Mouse (Mus musculus): ENCODE results near the gene Abhd18. TPM values are rescaled to one million over a fixed set of nuclear protein-coding genes. Genes with fewer than 3 reads are reported as not detected.

The Abhd18 gene
- polyA plus RNA-seq, 1 experiment from 2014 or later, result 17.5 TPM

GRCm38 (mm10) chr3:40954792-40955191, 108.0 kb downstream of the Abhd18 start:
- no peak overlapping the region for H3K4me3 ChIP-seq
- ATAC-seq (ENCODE audit: low FRiP score), result no peak
- no peak overlapping the region for H3K9ac ChIP-seq
- WGBS, result 78% methylated on average over 1 of the region's 1 CpGs
- no peak overlapping the region for H3K27ac ChIP-seq
- H3K27me3 ChIP-seq, result peaks cover 13% of the 10 kb centered on the region
- H3K4me1 ChIP-seq (replicated peaks), result peaks cover 13% of the 10 kb centered on the region
- no peaks in the 10 kb centered on the region for H3K36me3 ChIP-seq
- H3K9me3 ChIP-seq, result no peaks in the 10 kb centered on the region
- H3K4me2 ChIP-seq, result no peak overlapping the region

GRCm38 (mm10) chr3:40958831-40959230, 112.1 kb downstream of the Abhd18 start:
- H3K4me3 ChIP-seq, result no peak overlapping the region
- H3K9ac ChIP-seq, result no peak overlapping the region
- no peak overlapping the region for H3K4me2 ChIP-seq
- no peak overlapping the region for H3K27ac ChIP-seq
- H3K9me3 ChIP-seq, result no peaks in the 10 kb centered on the region
- no peaks in the 10 kb centered on the region for H3K36me3 ChIP-seq
- H3K27me3 ChIP-seq, result no peaks in the 10 kb centered on the region
- ATAC-seq (ENCODE audit: low FRiP score), result no peak
- H3K4me1 ChIP-seq (replicated peaks), result no peaks in the 10 kb centered on the region

- Histone ChIP-seq H3K4me3 (no peak overlapping the region), H3K9ac (no peak overlapping the region), H3K4me2 (no peak overlapping the region), H3K27me3 (no peaks in the 10 kb centered on the region), H3K9me3 (no peaks in the 10 kb centered on the region), H3K27ac (no peak overlapping the region), H3K36me3 (peaks cover 2% of the 10 kb centered on the region; the same call in 1 of the 2 replicates), H3K4me1 (replicated peaks) (no peaks in the 10 kb centered on the region)
- ATAC-seq (ENCODE audit: low FRiP score), result no peak
Observed at GRCm38 (mm10) chr3:40980758-40981157, 134.0 kb downstream of the Abhd18 start.

- H3K9ac ChIP-seq, result no peak overlapping the region
- no peaks in the 10 kb centered on the region for H3K4me1 ChIP-seq (replicated peaks)
- H3K27ac ChIP-seq, result no peak overlapping the region
- H3K27me3 ChIP-seq, result no peaks in the 10 kb centered on the region
- H3K4me3 ChIP-seq, result no peak overlapping the region
- H3K4me2 ChIP-seq, result no peak overlapping the region
- WGBS, result 85% methylated on average over 5 of the region's 5 CpGs
- H3K9me3 ChIP-seq, result no peaks in the 10 kb centered on the region
- no peak for ATAC-seq (ENCODE audit: low FRiP score)
- H3K36me3 ChIP-seq, result no peaks in the 10 kb centered on the region
Observed at GRCm38 (mm10) chr3:40987539-40987938, 140.8 kb downstream of the Abhd18 start.

Other genes starting within 250 kb of the Abhd18 start
- gene Slc25a31, start 138.1 kb upstream of the Abhd18 start, polyA plus RNA-seq (2015; fragmentation: Nextera tagmentation; extraction: Ambion mirVana), result 0.27 and 0.41 TPM in 2 replicates
- 57.1 and 64.8 TPM in 2 replicates for gene Hspa4l, start 102.5 kb upstream of the Abhd18 start, polyA plus RNA-seq (2015; fragmentation: Nextera tagmentation; extraction: Ambion mirVana)
- 17.0 and 17.3 TPM in 2 replicates for gene Plk4, start 47.0 kb upstream of the Abhd18 start, polyA plus RNA-seq (2015; fragmentation: Nextera tagmentation; extraction: Ambion mirVana)
- gene Mfsd8, start 84 bp upstream of the Abhd18 start, polyA plus RNA-seq (2015; fragmentation: Nextera tagmentation; extraction: Ambion mirVana), result 12.5 and 13.0 TPM in 2 replicates
- gene 1700034I23Rik, start 55.6 kb downstream of the Abhd18 start, polyA plus RNA-seq (2015; fragmentation: Nextera tagmentation; extraction: Ambion mirVana), result 0.35 and 0.41 TPM in 2 replicates
- 3.2 and 5.0 TPM in 2 replicates for gene Larp1b, start 102.9 kb downstream of the Abhd18 start, polyA plus RNA-seq (2015; fragmentation: Nextera tagmentation; extraction: Ambion mirVana)
- gene Pgrmc2, start 236.1 kb downstream of the Abhd18 start, polyA plus RNA-seq (2015; fragmentation: Nextera tagmentation; extraction: Ambion mirVana), result 28.6 and 28.8 TPM in 2 replicates

All from hindbrain, embryonic 13.5 days (tissue).